Mouse (Mus musculus) forebrain, embryonic 12.5 days (tissue): Measurements from ENCODE around the gene LTO1. TPM values are rescaled to one million over a fixed set of nuclear protein-coding genes. Genes with fewer than 3 reads are reported as not detected.
"Not testable (repeated sequence)": the region's sequence is repeated elsewhere in the genome, so short reads cannot be mapped to it uniquely, and the experiment has no call there.

Source experiments
- ATAC-seq: fragments of 200-750 bp; cut with Nextera tagmentation; 2 replicates; pipeline ENCODE4 v1.8.0; 2017; ENCODE audit warnings: moderate TSS enrichment; ENCODE audit not compliant: low FRiP score
- H3K27ac ChIP-seq: fragments of 300-500 bp; sonication (generic); 2 replicates; pipeline ENCODE4 v1.5.1; 2016; ENCODE audit warnings: mild to moderate bottlenecking
- H3K27me3 ChIP-seq: fragments of 300-500 bp; sonication (generic); 2 replicates; pipeline ENCODE4 v1.6.1; 2016; ENCODE audit warnings: mild to moderate bottlenecking
- H3K36me3 ChIP-seq: fragments of 300-500 bp; sonication (generic); replicated peaks from 2 replicates; pipeline ENCODE4 v1.6.1; 2016; ENCODE audit warnings: mild to moderate bottlenecking
- H3K4me1 ChIP-seq: fragments of 300-500 bp; sonication (generic); 2 replicates; pipeline ENCODE4 v1.6.1; 2016
- H3K4me2 ChIP-seq: fragments of 300-500 bp; sonication (generic); 2 replicates; pipeline ENCODE4 v1.6.1; 2016; ENCODE audit warnings: mild to moderate bottlenecking, moderate library complexity
- H3K4me3 ChIP-seq: fragments of 300-500 bp; sonication (generic); replicated peaks from 2 replicates; pipeline ENCODE4 v1.5.1; 2016; ENCODE audit warnings: mild to moderate bottlenecking
- H3K9ac ChIP-seq: fragments of 300-500 bp; sonication (generic); 2 replicates; pipeline ENCODE4 v1.6.1; 2016; ENCODE audit warnings: mild to moderate bottlenecking
- H3K9me3 ChIP-seq: fragments of 300-500 bp; sonication (generic); 2 replicates; pipeline ENCODE4 v1.6.1; 2016
- WGBS: fragments of 180-500 bp; shearing (Covaris S2); methylation state at CpG from one replicate; pipeline ENCODE4 v1.1.7; 2016; 5-methylcytosine and 5-hydroxymethylcytosine counted together
- polyA plus RNA-seq: library from polyadenylated mRNA; unstranded; fragments of >200 nt; fragmentation: Nextera tagmentation; extraction: Ambion mirVana; gene quantifications from 2 replicates; pipeline ENCODE4 v1.2.1, GENCODE M21; 2016

LTO1 gene
- polyA plus RNA-seq, 1 experiment from 2014 or later: 32.6 TPM

DNA sequence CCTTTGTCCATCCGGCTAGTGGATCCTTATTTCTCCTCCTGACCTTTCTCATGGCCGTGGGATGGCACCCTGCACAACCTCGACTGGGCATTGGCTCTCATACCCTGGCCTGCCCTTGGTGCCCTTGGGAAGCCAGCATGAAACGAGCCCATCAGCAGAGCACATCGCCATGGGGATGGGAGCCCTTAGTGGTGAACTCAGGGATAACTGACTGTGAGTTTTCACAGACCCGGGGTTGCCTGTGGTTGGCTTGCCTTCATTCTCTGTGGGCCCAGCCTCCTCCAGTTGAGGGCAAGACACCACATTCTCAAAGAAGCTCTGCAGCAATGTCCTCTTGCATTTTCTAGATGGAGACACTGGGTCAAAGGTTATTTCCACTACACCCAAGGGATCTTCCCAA lies 22.6 kb upstream of the LTO1 start:
- H3K27ac ChIP-seq: no peak overlapping the region
- no peaks in the 10 kb centered on the region for H3K36me3 ChIP-seq
- peaks cover 80% of the 10 kb centered on the region for H3K27me3 ChIP-seq
- WGBS: 53% methylated on average over 6 of the region's 6 CpGs
- no peak overlapping the region for H3K4me3 ChIP-seq
- H3K9ac ChIP-seq: no peak overlapping the region
- no peaks in the 10 kb centered on the region for H3K9me3 ChIP-seq
- ATAC-seq: no peak
- peaks cover 39% of the 10 kb centered on the region for H3K4me1 ChIP-seq
- no peak overlapping the region for H3K4me2 ChIP-seq

DNA sequence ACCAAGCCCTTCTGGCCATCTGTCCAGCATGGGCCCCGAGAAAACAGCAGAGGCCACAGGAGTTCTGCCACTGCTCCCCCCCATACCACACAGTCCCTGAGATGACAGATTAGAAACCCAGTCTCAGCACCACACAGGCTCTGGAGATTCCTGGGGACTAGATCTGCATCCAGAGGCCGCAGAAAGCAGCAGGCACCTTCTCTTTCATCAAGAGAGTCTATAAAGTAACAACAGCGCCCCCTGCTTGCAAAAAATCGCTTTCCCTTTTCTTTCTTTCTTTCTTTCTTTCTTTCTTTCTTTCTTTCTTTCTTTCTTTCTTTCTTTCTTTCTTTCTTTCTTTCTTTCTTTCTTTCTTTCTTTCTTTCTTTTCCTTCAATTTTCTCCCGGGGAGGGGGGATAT lies 20.7 kb upstream of the LTO1 start:
- no peaks in the 10 kb centered on the region for H3K9me3 ChIP-seq
- H3K4me2 ChIP-seq: peak overlapping the region; percentile 79
- H3K4me3 ChIP-seq: no peak overlapping the region
- H3K27me3 ChIP-seq: peaks cover 80% of the 10 kb centered on the region
- H3K27ac ChIP-seq: peak overlapping the region; percentile 14
- no peak overlapping the region for H3K9ac ChIP-seq
- H3K4me1 ChIP-seq: peaks cover 46% of the 10 kb centered on the region
- H3K36me3 ChIP-seq: no peaks in the 10 kb centered on the region
- ATAC-seq: no peak
- WGBS: 2% methylated on average over 5 of the region's 5 CpGs

DNA sequence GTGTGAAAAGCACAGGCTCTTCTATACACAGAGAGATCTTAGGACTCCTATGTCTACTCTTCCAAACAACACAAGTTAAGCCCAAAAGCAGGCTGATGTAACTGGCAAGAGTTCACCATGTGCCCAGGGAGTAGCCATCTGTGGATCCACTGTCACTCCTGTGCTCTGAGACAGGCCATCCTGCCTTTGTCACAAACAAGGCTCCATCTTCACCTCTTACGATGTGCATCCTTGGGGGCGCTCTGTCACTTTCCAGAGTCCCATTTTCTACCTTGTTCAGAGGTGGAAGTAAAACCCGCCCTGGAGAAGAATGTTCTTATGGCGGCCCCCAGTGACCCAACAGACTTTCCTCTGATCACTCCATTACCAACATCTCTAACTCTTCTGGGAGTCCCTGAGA lies 20.2 kb upstream of the LTO1 start:
- Histone ChIP-seq H3K4me1 (peaks cover 49% of the 10 kb centered on the region), H3K27ac (peak overlapping the region; percentile 85), H3K4me2 (peak overlapping the region; percentile 79), H3K9ac (peak overlapping the region; percentile 68), H3K9me3 (no peaks in the 10 kb centered on the region), H3K4me3 (peak overlapping the region; percentile 53), H3K27me3 (peaks cover 80% of the 10 kb centered on the region), H3K36me3 (no peaks in the 10 kb centered on the region)
- WGBS: 4% methylated on average over 4 of the region's 4 CpGs
- peak; percentile 10; the same call in 1 of the 2 replicates for ATAC-seq

DNA sequence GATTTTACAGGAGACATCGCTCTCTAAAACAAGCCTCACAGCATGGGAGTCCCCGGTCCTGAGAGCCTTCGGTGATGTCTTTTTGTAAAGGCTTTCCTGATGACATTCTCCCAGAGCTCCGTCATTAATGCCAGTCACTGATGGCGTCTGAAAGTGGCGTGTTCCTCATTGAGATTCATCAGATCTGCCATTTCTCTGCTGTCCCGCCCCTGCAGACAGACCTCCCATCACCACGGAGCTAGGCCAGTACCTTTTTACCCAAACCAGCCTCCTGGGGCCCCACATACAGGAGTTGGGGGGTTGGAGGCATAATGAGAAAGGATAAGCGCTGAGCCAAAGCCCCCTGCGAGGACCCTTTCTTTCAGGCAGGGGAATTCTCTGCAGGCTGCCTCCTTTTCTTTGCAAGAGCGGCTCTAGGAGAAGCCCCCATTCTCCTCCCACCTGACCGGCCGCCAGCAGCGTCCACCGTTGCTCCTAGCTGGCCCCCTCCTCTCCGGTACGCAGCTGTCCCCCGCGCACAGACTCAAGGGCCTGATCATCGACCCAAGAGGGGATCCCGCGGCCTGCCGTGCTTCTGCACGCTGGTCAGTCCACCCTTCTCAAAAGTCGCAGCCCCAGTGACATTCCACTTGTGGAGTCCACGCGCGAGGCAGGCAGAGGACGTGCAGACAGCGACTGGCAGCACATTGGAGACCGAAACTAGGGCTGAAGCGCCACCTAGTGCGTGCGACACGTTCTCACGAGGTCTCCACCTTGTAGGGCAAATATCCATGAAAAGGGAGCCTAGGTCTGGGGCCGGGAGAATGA lies 19.4 kb upstream of the LTO1 start:
- Histone ChIP-seq H3K27me3 (peaks cover 75% of the 10 kb centered on the region), H3K27ac (peak overlapping the region; percentile 85), H3K36me3 (no peaks in the 10 kb centered on the region), H3K4me3 (peak overlapping the region; percentile 53), H3K4me2 (peak overlapping the region; percentile 79), H3K4me1 (peaks cover 49% of the 10 kb centered on the region), H3K9me3 (no peaks in the 10 kb centered on the region), H3K9ac (peak overlapping the region; percentile 68)
- under 1% methylated on average over 37 of the region's 37 CpGs for WGBS
- peak; percentile 80 for ATAC-seq

DNA sequence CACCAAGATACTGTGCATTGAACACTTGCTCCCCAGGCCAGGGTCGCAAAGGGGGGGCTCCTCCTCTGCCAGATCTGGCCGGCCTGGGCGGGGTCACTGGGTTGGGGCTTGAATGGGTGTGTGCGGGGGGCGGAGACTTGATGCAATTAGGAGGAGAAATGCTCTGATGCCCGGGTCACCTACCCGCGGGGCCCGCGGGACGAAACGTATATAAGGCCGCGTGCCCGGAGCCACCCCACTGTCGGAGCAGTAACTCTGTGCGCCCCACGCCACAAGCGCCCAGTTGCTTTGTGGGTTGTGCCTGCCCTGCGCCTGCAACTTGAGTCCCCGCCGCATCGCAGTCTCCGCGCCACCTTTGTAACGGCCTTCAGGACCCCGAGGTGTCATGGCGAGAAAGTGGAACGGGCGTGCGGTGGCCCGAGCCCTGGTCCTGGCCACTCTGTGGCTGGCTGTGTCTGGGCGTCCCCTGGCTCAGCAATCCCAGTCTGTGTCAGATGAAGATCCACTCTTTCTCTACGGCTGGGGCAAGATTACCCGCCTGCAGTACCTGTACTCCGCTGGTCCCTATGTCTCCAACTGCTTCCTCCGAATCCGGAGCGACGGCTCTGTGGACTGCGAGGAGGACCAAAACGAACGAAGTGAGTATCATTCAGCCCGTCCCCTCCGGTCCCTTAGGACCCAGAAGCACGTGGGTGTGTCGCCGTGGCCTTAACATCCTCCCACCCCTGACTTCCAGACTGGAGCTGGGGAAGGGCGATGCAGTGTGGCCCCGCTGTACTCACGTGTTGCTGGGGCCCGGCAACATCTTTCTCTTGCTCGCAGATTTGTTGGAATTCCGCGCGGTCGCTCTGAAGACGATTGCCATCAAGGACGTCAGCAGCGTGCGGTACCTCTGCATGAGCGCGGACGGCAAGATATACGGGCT lies 18.3 kb upstream of the LTO1 start, which contains the start of gene Fgf15:
Gene Fgf15, plus strand, starts transcription at position 238 of the 925 bp plus-strand sequence.
- Histone ChIP-seq H3K27me3 (peaks cover 71% of the 10 kb centered on the region), H3K9ac (peak within 1 kb of the TSS; percentile 68), H3K4me3 (peak within 1 kb of the TSS; percentile 53), H3K4me2 (peak within 1 kb of the TSS; percentile 79), H3K27ac (peak within 1 kb of the TSS; percentile 85), H3K36me3 (no peaks in the 10 kb centered on the region), H3K9me3 (no peaks in the 10 kb centered on the region), H3K4me1 (peaks cover 49% of the 10 kb centered on the region)
- ATAC-seq: peak; percentile 24
- under 1% methylated on average over 65 of the region's 65 CpGs for WGBS

DNA sequence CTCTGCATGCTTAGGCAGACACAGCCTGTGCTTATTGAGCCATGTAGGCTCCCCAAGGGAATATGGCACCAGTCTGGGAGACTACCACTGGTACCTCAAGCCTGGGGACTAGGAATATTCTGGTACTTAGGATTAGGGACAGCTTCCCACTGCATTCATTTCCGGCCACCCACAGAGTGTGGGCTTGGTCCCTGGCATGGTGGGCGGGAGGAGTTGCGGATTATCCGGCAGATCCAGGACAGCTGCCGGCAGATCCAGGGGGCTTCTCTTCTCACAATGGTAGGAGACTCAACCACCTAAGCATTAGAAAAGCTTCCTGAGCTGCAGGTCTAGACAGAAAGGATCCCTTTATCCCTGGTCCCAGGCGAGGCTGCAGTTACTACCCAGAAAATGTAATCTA lies 16.4 kb upstream of the LTO1 start:
- no peak overlapping the region for H3K27ac ChIP-seq
- ATAC-seq: no peak
- peaks cover 56% of the 10 kb centered on the region for H3K27me3 ChIP-seq
- no peaks in the 10 kb centered on the region for H3K36me3 ChIP-seq
- H3K4me1 ChIP-seq: peaks cover 49% of the 10 kb centered on the region
- no peaks in the 10 kb centered on the region for H3K9me3 ChIP-seq
- H3K4me3 ChIP-seq: peak overlapping the region; percentile 53
- peak overlapping the region; percentile 79 for H3K4me2 ChIP-seq
- 18% methylated on average over 6 of the region's 6 CpGs for WGBS
- peak overlapping the region; percentile 45 for H3K9ac ChIP-seq

DNA sequence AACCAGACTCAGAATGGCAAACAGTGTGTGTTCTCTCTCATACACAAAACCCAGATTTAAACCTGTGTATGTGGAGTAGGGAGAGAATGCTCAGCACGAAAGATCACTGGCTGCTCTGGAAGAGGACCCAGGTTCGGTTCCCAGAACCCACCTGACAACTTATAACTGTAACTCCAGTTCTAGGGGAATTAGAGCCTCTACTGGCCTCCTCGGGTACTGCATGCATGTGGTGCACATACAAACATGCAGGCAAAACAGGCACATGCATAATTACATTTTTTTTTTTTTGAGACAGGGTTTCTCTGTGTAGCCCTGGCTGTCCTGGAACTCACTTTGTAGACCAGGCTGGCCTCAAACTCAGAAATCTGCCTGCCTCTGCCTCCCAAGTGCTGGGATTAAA lies 9.4 kb upstream of the LTO1 start:
- not testable (repeated sequence) for H3K36me3 ChIP-seq, H3K27ac ChIP-seq, ATAC-seq, H3K4me3 ChIP-seq, H3K4me2 ChIP-seq, H3K9me3 ChIP-seq, H3K4me1 ChIP-seq, H3K9ac ChIP-seq
- peaks cover 12% of the 10 kb centered on the region; the same call in 1 of the 2 replicates for H3K27me3 ChIP-seq
- 96% methylated on average over 3 of the region's 3 CpGs for WGBS

DNA sequence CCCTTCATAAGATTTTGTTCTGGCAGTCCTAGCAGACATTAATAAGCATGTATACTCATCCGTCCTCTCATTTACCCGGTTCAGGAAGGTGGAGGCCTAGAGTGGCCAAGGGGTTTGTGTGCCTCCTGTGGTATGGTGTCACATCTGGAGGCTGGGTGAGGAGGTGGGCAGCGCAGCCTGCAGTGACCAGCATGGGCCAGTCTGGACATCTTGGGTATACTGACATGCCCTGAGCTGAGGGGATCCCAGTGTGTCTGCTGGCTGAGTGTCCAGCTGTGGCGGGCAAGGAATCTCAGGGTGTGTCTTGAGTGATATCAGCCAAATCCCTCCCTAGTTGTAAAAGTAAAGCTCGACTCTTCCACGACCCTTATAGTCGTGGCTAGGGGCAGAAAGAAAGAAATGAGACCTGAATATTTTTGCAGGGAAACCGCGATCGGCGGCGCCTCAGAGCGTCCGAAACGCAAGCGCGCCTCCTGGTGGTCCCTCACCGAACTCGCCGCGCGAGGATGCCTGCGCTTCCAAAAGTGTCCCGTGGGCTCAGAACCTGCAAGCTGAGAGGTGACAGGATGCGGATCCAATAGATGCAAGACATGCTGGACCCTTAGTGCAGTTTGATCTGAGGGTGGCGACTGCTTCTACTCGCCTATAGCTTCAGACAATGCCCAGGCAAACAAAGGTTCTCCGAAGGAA lies 8.0 kb upstream of the LTO1 start:
- Histone ChIP-seq H3K36me3 (no peaks in the 10 kb centered on the region), H3K4me3 (no peak overlapping the region), H3K27me3 (peaks cover 8% of the 10 kb centered on the region; the same call in 1 of the 2 replicates), H3K9ac (peak overlapping the region; percentile 13; the same call in 1 of the 2 replicates), H3K4me1 (no peaks in the 10 kb centered on the region), H3K27ac (no peak overlapping the region), H3K4me2 (peak overlapping the region; percentile 35), H3K9me3 (0 out of 2 replicates have a peak, but pooled peaks cover 4% of the 10 kb centered on the region)
- 10% methylated on average over 28 of the region's 28 CpGs for whole genome bisulfite sequencing
- ATAC-seq: peak; percentile 37; the same call in 1 of the 2 replicates

DNA sequence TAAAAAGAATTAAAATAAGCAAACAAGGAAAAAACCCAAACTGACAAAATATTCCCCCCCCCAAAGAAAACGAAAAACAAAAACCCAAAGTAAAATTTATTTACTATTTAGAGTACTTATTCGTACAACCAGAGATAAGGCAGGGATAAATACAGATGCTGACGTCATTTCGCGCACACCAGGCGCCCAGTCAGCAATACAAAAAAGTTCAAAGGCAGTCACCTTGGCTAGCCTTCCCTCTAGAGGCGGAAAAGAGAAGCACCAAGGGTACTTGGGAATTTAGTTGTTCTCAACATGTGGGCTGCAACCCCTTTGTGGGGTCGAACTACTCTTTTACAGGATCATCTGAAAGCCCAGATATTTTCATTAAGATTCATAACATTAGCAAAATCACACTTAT lies 7.1 kb upstream of the LTO1 start:
- H3K27ac ChIP-seq: no peak overlapping the region
- ATAC-seq: no peak
- H3K9me3 ChIP-seq: 0 out of 2 replicates have a peak, but pooled peaks cover 4% of the 10 kb centered on the region
- no peaks in the 10 kb centered on the region for H3K36me3 ChIP-seq
- no peak overlapping the region for H3K4me2 ChIP-seq
- H3K27me3 ChIP-seq: peaks cover 8% of the 10 kb centered on the region; the same call in 1 of the 2 replicates
- 19% methylated on average over 8 of the region's 8 CpGs for WGBS
- H3K9ac ChIP-seq: no peak overlapping the region
- no peaks in the 10 kb centered on the region for H3K4me1 ChIP-seq
- H3K4me3 ChIP-seq: no peak overlapping the region

DNA sequence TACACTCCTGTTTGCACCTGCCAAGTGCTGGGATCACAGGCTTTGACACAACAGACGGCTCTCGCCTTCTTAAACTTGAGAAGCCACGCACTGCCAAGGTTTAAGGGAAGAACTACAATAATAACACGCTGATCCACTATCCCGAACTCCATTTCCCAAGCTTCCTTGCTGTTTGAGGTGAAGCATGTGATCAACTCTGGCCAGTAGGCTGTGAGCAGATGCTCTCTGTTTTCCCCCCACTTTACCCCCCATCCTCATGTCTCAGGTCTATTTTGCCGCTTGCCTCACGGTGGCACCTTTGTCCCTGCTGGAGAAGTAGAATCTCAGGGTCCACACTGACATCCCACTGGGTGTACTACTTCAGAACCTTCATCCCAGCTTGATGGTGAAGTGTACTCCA lies 6.2 kb upstream of the LTO1 start:
- peaks cover 8% of the 10 kb centered on the region; the same call in 1 of the 2 replicates for H3K27me3 ChIP-seq
- H3K27ac ChIP-seq: no peak overlapping the region
- H3K9me3 ChIP-seq: 0 out of 2 replicates have a peak, but pooled peaks cover 4% of the 10 kb centered on the region
- H3K4me1 ChIP-seq: no peaks in the 10 kb centered on the region
- WGBS: 29% methylated on average over 7 of the region's 7 CpGs
- no peak overlapping the region for H3K4me3 ChIP-seq
- H3K4me2 ChIP-seq: no peak overlapping the region
- ATAC-seq: no peak
- H3K9ac ChIP-seq: no peak overlapping the region
- H3K36me3 ChIP-seq: no peaks in the 10 kb centered on the region

DNA sequence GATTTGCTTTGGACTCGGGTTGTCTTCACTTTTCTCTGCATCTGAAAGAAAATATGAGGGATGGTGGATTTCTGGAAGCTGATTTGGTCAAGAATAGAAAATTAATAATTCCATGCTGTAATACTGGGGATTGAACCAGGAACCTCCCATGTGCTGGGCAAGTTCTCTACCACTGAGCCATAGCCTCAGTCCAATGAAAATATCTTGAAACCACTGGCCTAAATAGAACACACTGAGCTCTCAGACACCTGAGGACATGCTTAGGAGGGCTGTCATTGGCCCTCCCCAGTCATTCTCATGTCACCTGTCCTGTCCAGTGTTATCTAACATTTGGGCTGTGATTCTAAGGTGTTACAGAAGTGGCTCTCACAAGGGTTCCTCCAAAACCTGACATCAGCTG lies 3.8 kb upstream of the LTO1 start:
- Histone ChIP-seq H3K36me3 (no peaks in the 10 kb centered on the region), H3K27ac (no peak overlapping the region), H3K9me3 (no peaks in the 10 kb centered on the region), H3K4me2 (no peak overlapping the region), H3K9ac (no peak overlapping the region), H3K27me3 (peaks cover 8% of the 10 kb centered on the region; the same call in 1 of the 2 replicates), H3K4me1 (peaks cover 7% of the 10 kb centered on the region), H3K4me3 (no peak overlapping the region)
- no peak for ATAC-seq
- WGBS: 95% methylated on average over 1 of the region's 1 CpGs
